Mouse (Mus musculus) ovary, postnatal 10 days (tissue): ENCODE measurements around the gene Smap2.

Experiments
- DNase-seq: peaks from one replicate; pipeline ENCODE4 v3.0.0; 2022; ENCODE audit warnings: low spot score

Smap2 gene

DNA sequence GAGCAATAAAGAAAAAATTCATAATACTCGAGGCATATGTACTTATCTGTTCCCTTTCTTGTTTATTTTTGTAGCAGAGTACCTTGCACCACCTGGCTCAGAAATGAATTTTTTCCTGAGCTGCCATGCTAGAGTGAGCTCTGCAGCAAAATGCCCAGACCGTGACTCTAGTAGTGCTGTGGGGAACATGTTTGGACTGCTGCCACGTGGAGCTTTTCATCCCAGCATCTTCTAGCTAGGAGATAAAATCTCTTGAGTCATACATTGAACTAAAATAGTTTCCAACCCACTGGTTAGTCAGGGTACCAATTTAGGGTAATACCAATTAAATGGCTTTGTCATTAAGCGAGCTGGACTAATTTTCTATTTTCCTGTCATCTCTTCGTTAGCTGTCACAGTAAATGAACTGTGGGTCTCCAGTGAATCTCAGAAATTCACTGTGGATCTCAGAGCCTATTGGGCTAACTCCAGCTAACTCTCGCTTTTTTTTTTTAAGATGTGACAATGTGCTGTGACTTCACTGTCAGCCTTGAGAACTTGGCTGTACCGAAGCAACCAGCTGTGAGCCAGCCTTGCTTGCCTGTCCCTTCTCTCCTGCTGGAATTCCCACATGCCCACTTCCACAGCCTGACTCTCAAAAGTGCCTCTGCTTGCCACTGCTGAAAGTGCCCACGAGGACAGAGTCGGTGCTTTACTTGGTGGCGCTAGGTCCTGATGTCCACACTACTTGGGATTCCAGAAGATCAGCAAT lies 3.2 kb upstream of the Smap2 start:
- DNase-seq: no peak

- DNase-seq: no peak
These were observed 1.2 kb upstream of the Smap2 start for GRCm38 (mm10) chr4:121018250-121018649.

DNA sequence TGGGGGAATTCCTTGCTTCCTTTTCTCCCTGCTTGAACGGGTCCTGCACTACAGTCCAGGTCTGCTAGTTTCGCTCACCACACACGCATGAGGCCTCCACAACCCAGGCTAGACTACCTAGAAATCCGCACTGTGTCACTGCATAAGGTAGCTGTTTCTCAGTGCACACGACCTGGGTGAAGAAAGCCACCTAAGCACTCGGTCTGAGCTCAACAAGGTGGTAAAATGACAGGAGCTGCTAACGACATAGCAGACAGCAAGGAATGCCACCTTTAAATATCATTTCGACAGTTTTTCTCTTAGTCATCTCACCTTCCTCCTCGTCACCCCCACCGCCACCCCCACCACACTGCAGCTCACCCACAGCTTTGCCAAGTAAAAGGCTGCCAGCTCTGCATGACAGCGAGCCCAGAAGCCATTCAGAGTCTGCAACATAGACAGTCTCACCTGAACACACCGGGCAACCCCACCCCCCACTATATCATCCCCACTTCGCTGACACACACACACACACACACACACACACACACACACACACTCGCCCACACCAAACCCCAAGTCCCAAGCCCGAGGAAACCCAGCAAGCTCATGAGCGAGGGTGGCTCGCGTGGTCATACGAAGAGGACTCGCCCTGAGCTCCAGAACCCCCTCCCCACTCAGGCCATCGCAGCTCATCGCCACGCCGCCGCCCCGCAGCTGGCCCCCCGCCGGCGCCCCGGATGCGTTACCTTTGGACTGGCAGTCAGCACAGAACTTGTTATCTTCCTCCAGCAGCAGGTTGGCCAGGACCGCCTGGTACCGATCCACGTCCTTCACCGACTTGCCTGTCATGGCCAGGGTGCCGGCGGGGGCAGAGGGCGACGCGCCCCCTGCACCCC lies 787 bp downstream of the Smap2 start:
- peak; percentile 18 for DNase-seq

GRCm38 (mm10) chr4:121015268-121015659 lies 1.8 kb downstream of the Smap2 start:
- no peak for DNase-seq

- DNase-seq: no peak
These were observed 2.3 kb downstream of the Smap2 start for GRCm38 (mm10) chr4:121014594-121015267.

DNA sequence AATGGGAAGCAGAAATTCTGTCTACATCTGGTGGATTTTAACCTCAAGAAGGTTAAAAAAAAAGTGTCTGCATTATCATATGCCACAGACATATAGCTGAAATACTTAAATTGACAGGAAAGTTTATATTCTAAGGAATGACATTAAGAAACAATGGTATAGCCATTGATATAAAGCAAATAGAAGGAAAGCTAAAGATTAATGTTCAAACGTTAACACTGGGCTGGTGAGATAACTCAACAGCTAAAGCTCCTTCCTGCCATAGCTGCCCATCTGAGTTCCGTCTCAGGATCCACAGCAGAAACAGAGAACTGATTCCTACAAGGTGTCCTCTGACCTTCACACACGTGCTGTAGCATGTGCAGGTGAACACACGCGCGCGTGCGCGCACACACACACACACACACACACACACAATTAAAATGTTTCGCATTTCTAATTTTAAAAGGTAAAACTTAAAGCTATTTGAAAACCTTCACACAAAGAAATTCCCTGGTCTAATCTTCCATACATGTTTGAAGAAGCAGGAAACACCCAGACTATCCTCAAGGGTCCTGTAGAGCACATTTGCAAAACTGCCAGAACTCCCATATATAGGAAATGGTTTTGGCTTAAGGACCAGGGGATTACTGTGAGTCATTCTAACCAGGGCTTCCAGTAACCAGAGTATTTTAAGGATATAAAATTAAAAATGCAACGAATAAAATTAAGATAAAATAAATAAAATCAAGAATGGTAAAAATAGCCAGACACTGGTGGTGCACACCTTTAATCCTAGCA lies 6.1 kb downstream of the Smap2 start:
- no peak for DNase-seq

DNA sequence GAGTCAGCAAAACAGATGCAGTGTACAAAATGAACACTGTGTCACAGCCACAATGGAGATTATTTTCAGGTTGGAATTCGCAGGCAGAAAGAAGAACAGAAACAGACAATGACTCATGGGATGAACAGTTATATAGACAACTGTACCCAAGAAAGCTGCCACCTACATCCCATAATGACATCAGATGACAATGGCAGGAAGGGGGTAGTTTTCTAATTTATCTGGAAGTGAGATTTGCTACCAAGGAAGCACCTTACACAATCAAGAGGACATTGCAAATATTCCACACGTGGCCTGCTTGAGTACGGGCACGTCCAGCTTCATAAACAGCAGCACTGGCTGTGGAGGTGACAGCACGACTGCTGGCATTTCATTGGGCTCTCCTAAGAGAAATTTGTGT lies 7.9 kb downstream of the Smap2 start:
- DNase-seq: no peak

DNA sequence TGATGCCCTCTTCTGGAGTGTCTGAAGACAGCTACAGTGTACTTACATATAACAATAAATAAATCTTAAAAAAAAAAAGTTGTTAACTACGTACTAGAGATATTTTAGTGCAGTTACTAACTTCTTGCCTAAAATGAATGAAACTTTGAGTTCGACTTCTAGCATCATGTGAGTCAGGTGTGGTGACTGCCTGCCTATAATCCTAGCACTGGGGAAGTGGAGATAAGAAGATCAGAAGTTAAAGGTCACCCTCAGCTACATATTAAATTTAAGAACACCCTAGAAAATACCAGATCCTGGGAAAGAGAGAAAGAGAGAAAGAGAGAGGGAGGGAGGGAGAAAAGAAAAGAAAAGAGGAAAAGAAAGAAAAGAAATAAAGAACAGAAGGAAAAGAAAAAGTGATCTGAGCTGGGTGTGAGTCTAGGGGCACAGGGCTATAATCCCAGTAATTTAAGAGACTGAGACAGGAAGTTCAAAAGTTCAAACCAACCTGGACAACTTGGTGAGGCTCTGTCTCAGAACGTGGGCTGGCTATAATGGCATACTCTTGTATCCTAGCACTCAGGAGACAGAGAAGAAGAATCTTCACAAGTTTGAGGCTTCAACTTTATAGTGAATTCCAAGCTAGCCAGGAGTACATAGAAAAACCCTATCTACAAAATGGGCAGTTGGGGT lies 8.8 kb downstream of the Smap2 start:
- DNase-seq: no peak

DNA sequence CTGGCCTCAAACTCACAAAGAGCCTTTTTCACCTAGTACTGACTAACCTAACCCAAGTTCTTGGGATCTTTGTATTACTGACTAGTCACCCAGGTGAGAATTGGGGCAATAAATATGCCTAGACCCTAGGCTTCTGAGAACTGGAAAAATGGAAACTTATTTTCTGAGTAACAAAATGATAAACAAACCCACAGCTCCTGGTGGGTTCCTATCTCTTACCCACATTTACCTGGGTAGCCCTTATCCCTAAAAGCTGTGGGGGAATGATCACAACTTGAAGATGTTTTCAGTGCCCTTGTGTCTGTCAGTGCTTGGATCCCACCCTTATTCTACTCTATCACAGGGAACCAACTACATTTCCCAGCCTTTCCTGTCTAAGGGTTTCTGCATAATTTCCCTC lies 10.0 kb downstream of the Smap2 start:
- DNase-seq: no peak

DNA sequence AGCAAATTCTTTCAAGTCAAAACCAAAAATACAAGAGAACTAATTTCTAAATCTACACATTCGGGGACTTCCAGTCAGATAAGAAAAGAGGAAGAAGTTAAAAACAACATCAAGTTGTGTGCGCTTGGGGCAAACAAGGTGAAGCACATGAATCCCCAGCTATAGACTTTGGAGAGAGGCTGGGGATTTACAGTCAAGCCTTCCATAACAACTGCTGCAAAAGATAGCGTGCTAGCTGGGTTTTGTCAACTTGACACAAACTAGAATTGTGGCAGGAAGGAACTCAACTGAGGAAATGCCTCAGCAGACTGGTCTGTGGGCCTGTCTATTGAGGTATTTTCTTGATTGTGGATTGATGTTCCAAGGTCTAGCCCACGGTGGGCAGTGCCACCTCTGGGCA lies 12.4 kb downstream of the Smap2 start:
- no peak for DNase-seq

DNA sequence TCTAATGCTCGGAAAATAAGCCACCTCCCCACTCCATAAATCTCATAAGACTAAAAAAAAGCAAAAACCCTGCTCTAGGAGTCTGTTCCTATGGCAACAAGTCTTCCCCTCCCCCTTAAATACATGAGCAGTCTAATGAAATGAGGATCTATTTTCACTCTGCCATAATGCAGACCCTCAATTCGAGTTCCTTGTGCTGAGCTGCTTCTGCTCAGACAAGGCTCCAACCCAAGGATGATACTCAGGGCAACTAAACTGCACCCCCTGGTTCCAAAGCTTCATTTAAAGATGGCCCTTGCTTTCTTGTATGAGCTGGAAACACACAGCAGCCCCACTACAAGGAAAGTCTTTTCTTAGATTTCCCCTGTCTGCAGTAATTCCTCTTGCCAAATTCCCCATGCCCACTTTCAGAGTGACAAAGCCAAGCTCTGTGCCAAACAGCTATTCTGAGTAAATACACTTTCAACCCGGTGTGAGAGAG lies 13.4 kb downstream of the Smap2 start:
- no peak for DNase-seq

- no peak for DNase-seq
These were observed 14.5 kb downstream of the Smap2 start for GRCm38 (mm10) chr4:121002400-121003171.

GRCm38 (mm10) chr4:121001659-121002058 lies 15.4 kb downstream of the Smap2 start:
- DNase-seq: no peak

DNA sequence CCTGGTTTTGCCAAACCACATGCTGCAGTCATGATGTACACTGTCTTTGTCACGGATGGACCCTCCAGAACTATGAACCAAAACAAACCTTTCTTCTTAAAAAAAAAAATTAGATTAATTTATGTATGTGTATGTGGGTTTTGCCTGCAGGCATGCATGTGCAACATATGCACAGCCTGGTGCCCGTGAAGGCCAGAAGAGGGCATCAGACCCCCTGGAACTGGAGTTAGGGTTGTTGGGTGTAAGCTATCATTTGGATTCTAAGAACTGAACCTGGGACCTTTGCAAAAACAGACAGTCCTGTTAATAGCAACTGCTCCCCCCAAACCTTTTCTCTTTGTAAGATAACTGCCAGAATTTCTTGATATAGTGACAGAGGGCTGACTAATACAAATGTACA lies 16.0 kb downstream of the Smap2 start:
- DNase-seq: no peak

DNA sequence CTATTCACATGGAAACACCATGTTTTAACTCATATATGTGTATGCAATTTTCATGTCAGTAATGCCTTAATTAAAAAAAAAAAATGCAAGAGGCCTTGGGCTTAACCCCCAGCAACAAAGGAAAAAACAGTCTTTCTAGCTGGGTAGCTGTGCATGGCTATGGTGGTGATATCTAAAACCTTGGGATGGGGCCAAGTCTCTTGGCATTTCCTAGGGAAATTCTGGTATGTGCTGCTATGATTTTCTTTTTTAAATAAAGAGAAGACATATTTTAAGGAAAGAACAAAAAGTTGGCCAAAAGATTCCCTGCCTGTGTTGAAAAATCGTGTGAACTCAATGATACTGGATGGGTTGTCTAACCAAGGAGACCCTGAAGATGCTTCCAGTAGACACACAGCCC lies 21.1 kb downstream of the Smap2 start:
- DNase-seq: no peak

GRCm38 (mm10) chr4:120993025-120993424 lies 24.0 kb downstream of the Smap2 start:
- no peak for DNase-seq

DNA sequence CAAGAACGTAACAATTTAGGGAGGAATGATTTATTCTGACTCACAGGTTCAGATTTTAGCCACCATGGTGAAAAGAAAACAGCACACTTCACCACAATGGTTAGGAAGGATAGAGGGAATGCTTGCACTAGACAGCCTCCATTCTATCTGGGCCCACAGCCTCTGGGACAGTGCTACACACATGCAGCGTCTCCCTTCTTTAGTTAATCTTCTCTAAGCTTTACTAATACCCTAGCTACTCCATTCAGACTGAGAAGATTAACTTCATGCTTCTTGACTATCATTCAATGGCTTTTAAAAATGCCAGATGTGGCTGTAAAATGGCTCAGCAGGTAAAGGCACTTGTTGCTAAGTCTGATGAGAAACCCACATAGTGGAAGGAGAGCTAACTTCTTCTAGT lies 24.8 kb downstream of the Smap2 start:
- no peak for DNase-seq

- DNase-seq: no peak
These were observed 29.7 kb downstream of the Smap2 start for GRCm38 (mm10) chr4:120987319-120987718.

GRCm38 (mm10) chr4:120986446-120986845 lies 30.6 kb downstream of the Smap2 start:
- peak; percentile 13 for DNase-seq

GRCm38 (mm10) chr4:120978221-120978620 lies 38.8 kb downstream of the Smap2 start:
- no peak for DNase-seq

DNA sequence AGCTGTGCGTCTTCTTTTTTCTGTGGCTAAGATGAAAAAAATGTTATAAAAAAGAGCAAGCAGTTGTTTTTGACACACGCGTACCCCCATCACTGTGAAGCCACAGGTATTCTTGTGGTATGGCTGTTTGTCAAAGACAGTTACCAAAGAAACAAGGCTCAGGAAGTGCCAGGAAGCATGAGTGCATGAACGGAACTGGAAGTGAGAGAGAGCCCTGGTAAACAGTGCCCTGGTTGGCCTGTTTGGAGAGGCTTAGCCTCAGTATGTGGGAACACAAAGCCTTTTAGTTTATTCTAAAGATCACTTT lies 41.7 kb downstream of the Smap2 start:
- DNase-seq: no peak
